Mouse (Mus musculus): Measurements from ENCODE around the gene Trmt112. TPM values are rescaled to one million over a fixed set of nuclear protein-coding genes. Genes with fewer than 3 reads are reported as not detected.

Gene Trmt112
- polyA plus RNA-seq, 1 experiment, result 146 TPM

GRCm38 (mm10) chr19:6914540-6914939 lies 5.0 kb downstream of the Trmt112 start:
- Histone ChIP-seq H3K27ac (ENCODE audit: insufficient read depth, low read depth, low read length) (no peak overlapping the region), H3K36me3 (ENCODE audit: control insufficient read depth, insufficient read depth, low read length) (peaks cover 3% of the 10 kb centered on the region; the same call in 1 of the 2 replicates), H3K4me1 (ENCODE audit: control insufficient read depth, insufficient read depth, low read length) (peaks cover 14% of the 10 kb centered on the region; the same call in 1 of the 2 replicates), H3K27me3 (replicated peaks; ENCODE audit: control insufficient read depth, insufficient read depth, low read length) (no peaks in the 10 kb centered on the region), H3K4me3 (ENCODE audit: insufficient read depth, low read depth, low read length) (no peak overlapping the region)
- DNase-seq, result no peak
- TF ChIP-seq CTCF (conservative IDR thresholded peaks at IDR 0.05; ENCODE audit: insufficient read depth, insufficient read length, low read depth, low read length) (no peak), POLR2A (IDR thresholded peaks at IDR 0.05; ENCODE audit: low read depth, low read length) (no peak)
- 93% methylated on average over 9 of the region's 9 CpGs for WGBS

- WGBS, result 79% methylated on average over 4 of the region's 4 CpGs
Observed at GRCm38 (mm10) chr19:6915276-6915675, 5.8 kb downstream of the Trmt112 start.

GRCm38 (mm10) chr19:6916496-6916895 lies 7.0 kb downstream of the Trmt112 start:
- DNase-seq, result no peak
- peaks cover 2% of the 10 kb centered on the region; the same call in 1 of the 2 replicates for H3K36me3 ChIP-seq (ENCODE audit: control insufficient read depth, insufficient read depth, low read length)
- no peak for TF ChIP-seq POLR2A (IDR thresholded peaks at IDR 0.05; ENCODE audit: low read depth, low read length)
- TF ChIP-seq CTCF (conservative IDR thresholded peaks at IDR 0.05; ENCODE audit: insufficient read depth, insufficient read length, low read depth, low read length), result no peak
- H3K27me3 ChIP-seq (replicated peaks; ENCODE audit: control insufficient read depth, insufficient read depth, low read length), result no peaks in the 10 kb centered on the region
- H3K4me1 ChIP-seq (ENCODE audit: control insufficient read depth, insufficient read depth, low read length), result peaks cover 15% of the 10 kb centered on the region; the same call in 1 of the 2 replicates
- 37% methylated on average over 4 of the region's 4 CpGs for WGBS
- H3K27ac ChIP-seq (ENCODE audit: insufficient read depth, low read depth, low read length), result no peak overlapping the region
- H3K4me3 ChIP-seq (ENCODE audit: insufficient read depth, low read depth, low read length), result no peak overlapping the region

More at GRCm38 (mm10) chr19:6915276-6915675, 5.8 kb downstream of the Trmt112 start:
- Histone ChIP-seq H3K27me3 (replicated peaks; ENCODE audit: control insufficient read depth, insufficient read depth, low read length) (no peaks in the 10 kb centered on the region), H3K27ac (ENCODE audit: insufficient read depth, low read depth, low read length) (no peak overlapping the region), H3K4me3 (ENCODE audit: insufficient read depth, low read depth, low read length) (no peak overlapping the region), H3K36me3 (ENCODE audit: control insufficient read depth, insufficient read depth, low read length) (peaks cover 3% of the 10 kb centered on the region; the same call in 1 of the 2 replicates), H3K4me1 (ENCODE audit: control insufficient read depth, insufficient read depth, low read length) (peaks cover 15% of the 10 kb centered on the region; the same call in 1 of the 2 replicates)
- DNase-seq, result no peak
- TF ChIP-seq POLR2A (IDR thresholded peaks at IDR 0.05; ENCODE audit: low read depth, low read length) (no peak), CTCF (conservative IDR thresholded peaks at IDR 0.05; ENCODE audit: insufficient read depth, insufficient read length, low read depth, low read length) (no peak)

- H3K27me3 ChIP-seq (replicated peaks; ENCODE audit: control insufficient read depth, insufficient read depth, low read length), result no peaks in the 10 kb centered on the region
- H3K4me3 ChIP-seq (ENCODE audit: insufficient read depth, low read depth, low read length), result no peak overlapping the region
- TF ChIP-seq POLR2A (IDR thresholded peaks at IDR 0.05; ENCODE audit: low read depth, low read length), result no peak
- no peak for TF ChIP-seq CTCF (conservative IDR thresholded peaks at IDR 0.05; ENCODE audit: insufficient read depth, insufficient read length, low read depth, low read length)
- H3K4me1 ChIP-seq (ENCODE audit: control insufficient read depth, insufficient read depth, low read length), result peaks cover 21% of the 10 kb centered on the region; the same call in 1 of the 2 replicates
- 64% methylated on average over 4 of the region's 4 CpGs for WGBS
- H3K36me3 ChIP-seq (ENCODE audit: control insufficient read depth, insufficient read depth, low read length), result no peaks in the 10 kb centered on the region
- peak; percentile 70 for DNase-seq
- no peak overlapping the region for H3K27ac ChIP-seq (ENCODE audit: insufficient read depth, low read depth, low read length)
Observed at GRCm38 (mm10) chr19:6918321-6918720, 8.8 kb downstream of the Trmt112 start.

GRCm38 (mm10) chr19:6919431-6919830 lies 9.9 kb downstream of the Trmt112 start:
- TF ChIP-seq CTCF (conservative IDR thresholded peaks at IDR 0.05; ENCODE audit: insufficient read depth, insufficient read length, low read depth, low read length) (no peak), POLR2A (IDR thresholded peaks at IDR 0.05; ENCODE audit: low read depth, low read length) (no peak)
- Histone ChIP-seq H3K4me1 (ENCODE audit: control insufficient read depth, insufficient read depth, low read length) (peaks cover 21% of the 10 kb centered on the region; the same call in 1 of the 2 replicates), H3K27me3 (replicated peaks; ENCODE audit: control insufficient read depth, insufficient read depth, low read length) (no peaks in the 10 kb centered on the region), H3K4me3 (ENCODE audit: insufficient read depth, low read depth, low read length) (no peak overlapping the region), H3K36me3 (ENCODE audit: control insufficient read depth, insufficient read depth, low read length) (no peaks in the 10 kb centered on the region), H3K27ac (ENCODE audit: insufficient read depth, low read depth, low read length) (peak overlapping the region; percentile 53)
- no peak for DNase-seq

- peak overlapping the region; percentile 53 for H3K27ac ChIP-seq (ENCODE audit: insufficient read depth, low read depth, low read length)
- H3K4me3 ChIP-seq (ENCODE audit: insufficient read depth, low read depth, low read length), result peak overlapping the region; percentile 94
- peak; percentile 90 for DNase-seq
Observed at GRCm38 (mm10) chr19:6919876-6920740, 10.6 kb downstream of the Trmt112 start.

More at GRCm38 (mm10) chr19:6919876-6920740, 10.6 kb downstream of the Trmt112 start:
- Histone ChIP-seq H3K27me3 (replicated peaks; ENCODE audit: control insufficient read depth, insufficient read depth, low read length) (no peaks in the 10 kb centered on the region), H3K4me1 (ENCODE audit: control insufficient read depth, insufficient read depth, low read length) (peaks cover 26% of the 10 kb centered on the region; the same call in 1 of the 2 replicates), H3K36me3 (ENCODE audit: control insufficient read depth, insufficient read depth, low read length) (no peaks in the 10 kb centered on the region)
- TF ChIP-seq POLR2A (IDR thresholded peaks at IDR 0.05; ENCODE audit: low read depth, low read length) (peak; percentile 4), CTCF (conservative IDR thresholded peaks at IDR 0.05; ENCODE audit: insufficient read depth, insufficient read length, low read depth, low read length) (no peak)
- WGBS, result 19% methylated on average over 8 of the region's 8 CpGs

All from kidney, adult 2 months (tissue).